Mouse (Mus musculus) cerebellum, adult 9-10 months (tissue): ENCODE data around the gene Nat10.

Experiments used
- DNase-seq: peaks from one replicate; pipeline ENCODE4 v3.0.0; 2022

The Nat10 gene

GRCm38 (mm10) chr2:103760906-103761716 is at the start of gene Nat10:
Nat10 (minus strand) TSS chr2:103761270.
- peak; percentile 99 for DNase-seq

- DNase-seq = no peak
These were observed 49.3 kb upstream of the Nat10 start for GRCm38 (mm10) chr2:103810412-103810811.

- DNase-seq = no peak
These were observed 47.4 kb upstream of the Nat10 start for GRCm38 (mm10) chr2:103808466-103808865.

- DNase-seq = no peak
These were observed 42.9 kb upstream of the Nat10 start for GRCm38 (mm10) chr2:103803770-103804530.

- no peak for DNase-seq
These were observed 41.4 kb upstream of the Nat10 start for GRCm38 (mm10) chr2:103802422-103802821.

GRCm38 (mm10) chr2:103797491-103798009 is 36.5 kb upstream of the Nat10 start, which contains the start of gene Caprin1:
Caprin1 (minus strand) TSS chr2:103797649.
- DNase-seq = peak; percentile 97

- DNase-seq = peak; percentile 76
These were observed 35.9 kb upstream of the Nat10 start for GRCm38 (mm10) chr2:103796861-103797466.

GRCm38 (mm10) chr2:103796211-103796860 is 35.3 kb upstream of the Nat10 start:
- peak; percentile 52 for DNase-seq

GRCm38 (mm10) chr2:103795843-103796210 is 34.8 kb upstream of the Nat10 start:
- peak; percentile 55 for DNase-seq

- DNase-seq = no peak
These were observed 30.9 kb upstream of the Nat10 start for GRCm38 (mm10) chr2:103792009-103792408.

- DNase-seq = no peak
These were observed 24.7 kb upstream of the Nat10 start for GRCm38 (mm10) chr2:103785735-103786134.

GRCm38 (mm10) chr2:103784621-103785020 is 23.6 kb upstream of the Nat10 start:
- no peak for DNase-seq

GRCm38 (mm10) chr2:103762492-103762891 is 1.4 kb upstream of the Nat10 start:
- DNase-seq = no peak

- DNase-seq = peak; percentile 15
These were observed 923 bp upstream of the Nat10 start for GRCm38 (mm10) chr2:103761993-103762392.

- peak; percentile 11 for DNase-seq
These were observed 649 bp downstream of the Nat10 start for GRCm38 (mm10) chr2:103760421-103760820.

- DNase-seq = no peak
These were observed 5.5 kb downstream of the Nat10 start for GRCm38 (mm10) chr2:103755458-103756085.

GRCm38 (mm10) chr2:103754614-103755013 is 6.5 kb downstream of the Nat10 start:
- DNase-seq = no peak

GRCm38 (mm10) chr2:103751771-103752170 is 9.3 kb downstream of the Nat10 start:
- no peak for DNase-seq

- no peak for DNase-seq
These were observed 12.0 kb downstream of the Nat10 start for GRCm38 (mm10) chr2:103749091-103749490.

- DNase-seq = no peak
These were observed 13.2 kb downstream of the Nat10 start for GRCm38 (mm10) chr2:103747891-103748290.

- no peak for DNase-seq
These were observed 14.3 kb downstream of the Nat10 start for GRCm38 (mm10) chr2:103746761-103747160.

- no peak for DNase-seq
These were observed 15.0 kb downstream of the Nat10 start for GRCm38 (mm10) chr2:103746096-103746495.
